Mouse (Mus musculus) right cerebral cortex, postnatal 14 days (tissue): Measurements from ENCODE around the gene Rtn4rl1.

Experiments
- DNase-seq: peaks from one replicate; pipeline ENCODE4 v3.0.0; 2022

The Rtn4rl1 gene

DNA sequence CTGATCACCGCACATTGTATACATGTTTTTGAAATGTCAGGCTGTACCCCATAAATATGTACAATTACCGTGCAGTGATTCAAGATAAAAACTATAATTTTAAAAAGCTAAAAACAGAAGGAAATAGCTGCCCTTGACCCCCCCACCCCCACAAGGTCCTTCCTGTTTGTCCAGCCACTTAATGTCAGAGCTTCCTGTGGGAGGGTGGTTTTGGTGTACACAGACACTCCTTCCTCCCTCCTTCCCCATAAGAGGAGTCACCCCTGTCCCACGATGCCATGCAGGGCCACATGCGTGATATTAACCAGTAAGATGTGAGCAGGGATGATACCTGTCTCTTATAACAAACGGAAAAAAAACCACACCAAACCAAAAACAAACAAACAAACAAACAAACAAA, 61.7 kb downstream of the Rtn4rl1 start:
- no peak for DNase-seq

- no peak for DNase-seq
Observed at GRCm38 (mm10) chr11:75257056-75257648, 63.6 kb downstream of the Rtn4rl1 start.

GRCm38 (mm10) chr11:75259416-75259815, 65.8 kb downstream of the Rtn4rl1 start:
- peak; percentile 55 for DNase-seq

- no peak for DNase-seq
Observed at GRCm38 (mm10) chr11:75259996-75260561, 66.5 kb downstream of the Rtn4rl1 start.

DNA sequence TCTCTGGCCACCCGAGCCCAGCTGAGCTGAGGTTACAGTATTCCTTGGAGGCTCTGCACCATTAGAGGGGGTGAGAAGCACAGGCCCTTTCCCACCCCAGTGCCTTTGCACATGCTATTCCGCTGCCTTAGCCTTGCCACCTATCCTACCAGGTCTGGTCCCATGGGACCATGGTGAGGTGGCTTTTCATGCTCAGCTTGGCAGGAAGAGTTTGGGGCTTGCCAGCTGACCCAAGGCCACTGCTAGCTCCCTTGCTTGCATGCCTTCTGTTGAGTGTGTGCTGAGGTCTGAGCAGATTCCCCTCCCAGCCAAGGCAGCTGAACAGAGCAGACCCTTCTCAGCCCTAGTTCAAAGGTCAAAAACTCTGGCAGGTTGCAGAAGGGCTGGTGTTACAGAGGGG, 67.4 kb downstream of the Rtn4rl1 start:
- DNase-seq: no peak

- DNase-seq: no peak
Observed at GRCm38 (mm10) chr11:75261730-75262129, 68.1 kb downstream of the Rtn4rl1 start.

- no peak for DNase-seq
Observed at GRCm38 (mm10) chr11:75262181-75262580, 68.6 kb downstream of the Rtn4rl1 start.

DNA sequence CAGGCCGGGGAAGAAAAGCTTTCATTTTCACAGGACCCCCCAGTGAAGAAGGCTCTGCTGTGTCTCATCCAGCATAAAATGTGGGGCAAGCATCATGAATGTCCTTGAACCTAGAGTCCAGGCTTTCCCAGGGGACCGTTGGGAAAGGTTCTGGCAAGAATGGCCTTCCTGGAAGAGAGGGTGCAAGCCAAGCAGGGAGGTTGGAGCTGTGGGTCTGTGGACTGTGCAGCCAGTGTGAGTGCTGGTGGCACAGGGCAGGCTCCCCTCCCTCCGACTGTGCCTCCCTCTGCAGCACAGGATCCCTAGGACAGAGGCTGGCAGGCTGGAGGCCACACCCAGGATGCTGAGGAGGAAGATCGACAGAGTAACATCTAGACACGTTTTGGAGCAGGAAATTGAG, 69.2 kb downstream of the Rtn4rl1 start:
- DNase-seq: no peak

DNA sequence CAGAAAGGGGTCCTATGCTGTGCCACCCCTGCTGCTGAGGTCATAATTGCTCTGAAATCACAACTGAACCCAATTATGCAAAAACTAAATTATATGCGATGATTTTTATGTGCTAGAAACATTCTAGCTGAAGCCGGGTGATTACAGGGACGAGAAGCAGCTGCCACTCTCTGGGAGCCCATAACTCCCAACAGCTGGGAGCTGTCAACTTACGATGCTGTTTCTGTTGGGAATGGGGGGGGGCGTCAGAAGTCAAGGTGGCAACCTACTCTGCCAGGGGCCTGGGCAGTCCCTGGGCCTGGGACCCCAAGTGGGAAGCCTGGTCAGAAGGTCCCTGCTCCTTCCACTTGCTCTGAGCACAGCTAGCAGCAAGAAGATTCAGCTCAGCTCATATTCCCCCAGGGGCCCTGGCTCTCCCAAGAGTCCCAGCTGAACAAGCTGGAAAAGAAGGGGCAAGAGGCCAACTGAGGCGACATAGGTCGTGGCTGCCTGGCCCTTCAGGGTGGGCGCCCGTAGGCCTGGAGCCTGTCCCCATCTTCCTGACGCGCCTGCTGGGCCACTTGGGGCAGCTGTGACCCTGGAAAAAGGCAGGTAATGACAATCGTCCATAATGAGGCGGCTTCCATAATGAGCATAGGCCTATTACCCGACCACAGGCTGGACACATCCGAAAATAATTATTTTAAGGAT, 69.8 kb downstream of the Rtn4rl1 start:
- DNase-seq: no peak

DNA sequence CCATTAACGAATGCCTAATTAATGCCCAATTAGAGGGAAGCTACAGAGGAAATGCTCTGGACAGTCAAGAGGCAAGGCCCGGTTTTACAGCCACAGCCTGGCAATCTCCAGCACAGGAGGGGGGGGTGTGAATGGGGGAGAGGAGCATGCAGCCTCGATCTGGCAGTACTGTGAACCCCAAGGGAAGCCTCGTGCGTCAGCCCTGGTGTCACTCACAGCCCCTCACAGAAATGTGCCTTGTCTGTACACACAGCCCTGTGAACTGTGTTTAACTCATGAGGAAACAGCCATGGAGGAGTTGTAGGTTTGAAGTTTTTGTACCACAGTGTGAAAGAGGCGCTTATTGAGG, 70.4 kb downstream of the Rtn4rl1 start:
- DNase-seq: no peak

- no peak for DNase-seq
Observed at GRCm38 (mm10) chr11:75264550-75264949, 71.0 kb downstream of the Rtn4rl1 start.

DNA sequence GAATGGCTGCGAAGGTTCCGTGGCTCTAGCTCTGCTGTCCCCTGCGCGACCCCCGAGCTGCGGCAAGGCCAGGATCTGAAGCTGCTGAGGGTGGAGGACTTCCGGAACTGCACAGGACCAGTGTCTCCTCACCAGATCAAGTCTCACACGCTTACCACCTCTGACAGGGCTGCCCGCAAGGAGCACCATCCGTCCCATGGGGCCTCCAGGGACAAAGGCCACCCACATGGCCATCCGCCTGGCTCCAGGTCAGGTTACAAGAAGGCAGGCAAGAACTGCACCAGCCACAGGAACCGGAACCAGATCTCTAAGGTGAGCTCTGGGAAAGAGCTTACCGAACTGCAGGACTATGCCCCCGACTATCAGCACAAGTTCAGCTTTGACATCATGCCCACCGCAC, 72.0 kb downstream of the Rtn4rl1 start:
- no peak for DNase-seq

DNA sequence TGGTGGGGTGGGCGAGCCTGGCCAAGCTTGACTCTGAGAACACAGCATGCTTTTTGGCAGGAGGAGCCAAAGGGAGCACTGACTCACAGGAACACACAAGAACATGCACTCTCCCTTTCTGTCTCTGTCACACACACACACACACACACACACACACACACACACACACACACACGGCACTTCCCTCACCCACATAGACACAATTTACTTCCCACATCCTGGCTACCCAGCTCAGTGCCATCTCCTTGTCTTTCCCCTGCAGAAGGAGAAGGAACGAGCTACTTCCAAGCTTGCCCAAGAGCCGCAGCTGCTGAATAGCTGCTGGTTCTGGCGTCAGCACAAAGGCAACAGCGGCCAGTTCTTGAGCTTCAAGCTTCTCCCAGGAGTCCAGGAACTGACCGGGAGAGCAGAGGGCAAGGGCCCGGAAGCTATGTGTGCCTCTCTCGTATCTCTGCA, 74.3 kb downstream of the Rtn4rl1 start:
- DNase-seq: peak; percentile 47

GRCm38 (mm10) chr11:75268492-75268891, 74.9 kb downstream of the Rtn4rl1 start:
- DNase-seq: no peak

DNA sequence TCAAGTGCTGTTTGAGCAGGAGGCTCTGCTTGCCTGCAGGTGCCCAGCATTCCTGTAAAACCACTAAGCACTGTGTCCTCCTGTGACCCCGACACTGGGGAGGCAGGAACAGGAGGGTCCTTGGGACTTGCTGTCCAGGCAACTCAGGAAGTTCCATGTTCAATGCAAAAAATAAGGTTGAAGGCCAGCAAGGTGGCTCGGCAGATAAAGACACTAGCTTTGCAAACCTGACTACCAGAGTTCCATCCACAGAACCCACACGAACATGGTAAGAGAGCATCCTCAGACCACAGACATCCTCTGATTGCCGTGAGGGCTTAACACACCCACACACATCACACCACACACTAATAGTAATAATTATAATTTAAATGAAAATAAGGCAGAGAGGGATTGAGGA, 75.6 kb downstream of the Rtn4rl1 start:
- no peak for DNase-seq

GRCm38 (mm10) chr11:75270276-75270984, 76.8 kb downstream of the Rtn4rl1 start:
- no peak for DNase-seq

DNA sequence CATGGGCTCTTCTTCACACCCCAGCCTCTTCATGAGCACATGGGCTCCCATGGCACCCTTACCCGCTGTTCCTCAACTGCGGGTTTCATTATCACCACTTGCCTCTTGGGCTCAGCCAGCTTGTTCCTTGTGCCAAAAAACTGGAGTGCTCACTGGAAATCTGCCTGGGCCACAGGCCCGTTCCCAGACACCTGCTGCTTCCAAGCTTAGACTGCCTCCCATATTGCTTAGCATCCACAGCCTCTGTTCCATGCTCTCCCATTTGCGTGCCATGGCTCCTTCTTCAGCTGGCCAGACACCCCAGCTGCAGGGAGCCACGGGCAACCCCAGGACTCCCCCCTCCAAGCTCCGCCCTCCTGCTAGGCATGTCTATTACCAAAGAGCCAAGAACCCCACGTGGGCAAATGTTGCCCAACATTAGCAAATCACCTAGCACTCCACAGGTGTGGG, 77.4 kb downstream of the Rtn4rl1 start:
- DNase-seq: no peak

- no peak for DNase-seq
Observed at GRCm38 (mm10) chr11:75273466-75273865, 79.9 kb downstream of the Rtn4rl1 start.

DNA sequence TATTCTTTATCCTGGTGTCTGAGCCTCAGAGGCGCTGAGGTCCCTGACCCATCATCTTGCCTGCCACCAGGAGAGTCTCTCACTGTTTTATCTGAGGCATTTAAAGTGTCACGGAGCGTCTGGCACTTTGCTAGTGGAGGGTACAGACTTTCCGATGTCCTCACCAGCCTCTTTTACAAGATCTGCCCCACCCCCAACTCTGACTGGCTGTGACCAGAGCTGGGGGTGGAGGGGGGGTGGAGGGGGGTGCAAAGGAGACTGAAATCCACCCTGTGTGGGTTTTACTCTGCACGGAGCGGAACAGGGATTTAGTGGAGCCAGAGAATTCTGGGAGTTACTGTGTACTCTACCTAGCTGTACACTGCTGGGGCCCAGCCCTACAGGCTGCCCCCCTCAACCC, 81.5 kb downstream of the Rtn4rl1 start:
- DNase-seq: no peak

DNA sequence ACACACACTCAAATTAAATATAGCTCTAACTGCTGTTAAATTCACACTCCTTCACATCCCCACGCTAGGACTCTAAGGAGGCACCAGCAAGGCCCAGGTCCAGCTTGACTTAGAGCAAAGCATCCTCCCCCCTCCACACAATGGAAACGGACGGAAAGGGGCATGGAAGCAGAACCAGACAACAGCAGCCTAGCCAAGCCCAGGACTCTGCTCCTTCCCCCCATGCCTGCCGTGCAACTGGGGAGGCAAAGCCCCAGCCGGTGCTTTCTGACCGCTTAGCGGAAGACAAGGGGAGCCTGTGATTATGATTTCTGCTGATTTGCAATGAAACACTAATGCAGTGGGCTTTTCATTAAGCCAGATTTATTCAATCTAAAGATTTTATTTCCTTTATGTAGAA, 84.5 kb downstream of the Rtn4rl1 start:
- DNase-seq: no peak

- no peak for DNase-seq
Observed at GRCm38 (mm10) chr11:75279013-75279341, 85.4 kb downstream of the Rtn4rl1 start.

- no peak for DNase-seq
Observed at GRCm38 (mm10) chr11:75279342-75280065, 85.9 kb downstream of the Rtn4rl1 start.

DNA sequence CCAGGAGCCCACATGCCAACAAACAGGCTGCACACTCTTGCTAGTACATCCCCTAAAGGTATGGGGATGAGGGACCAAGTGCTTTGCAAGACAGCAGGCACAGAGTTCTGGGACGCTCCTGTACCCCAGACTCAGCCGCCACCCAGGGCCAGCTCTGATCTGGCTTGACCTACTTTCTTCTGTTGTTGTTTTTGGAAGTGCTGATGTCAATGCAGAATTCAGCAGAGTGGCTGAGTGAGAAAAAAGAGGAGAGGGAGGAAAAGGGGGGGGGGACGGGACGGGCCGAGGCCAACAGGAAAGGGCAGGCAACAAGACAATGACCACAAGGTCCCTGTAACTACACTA, 86.5 kb downstream of the Rtn4rl1 start:
- DNase-seq: no peak
